Mouse (Mus musculus) erythroblast, embryonic 14.5 days (primary cell): ENCODE results near the gene Ubn1.

Experiments
- GATA1 ChIP-seq: IDR thresholded peaks from 2 replicates; pipeline ENCODE4 v1.6.1; 2012; ENCODE audit warnings: low read length, inconsistent platforms, mixed read lengths
- TAL1 ChIP-seq: IDR thresholded peaks from 3 replicates; pipeline ENCODE4 v1.6.1; 2012; ENCODE audit warnings: low read length, inconsistent platforms, mixed read lengths

- no peak for TF ChIP-seq GATA1
- no peak for TF ChIP-seq TAL1
Measured at GRCm38 (mm10) chr16:5036649-5037234, 13.1 kb upstream of the Ubn1 start.
